ENCODE assay signal across 26 mouse cellular contexts in the genomic region with DNA sequence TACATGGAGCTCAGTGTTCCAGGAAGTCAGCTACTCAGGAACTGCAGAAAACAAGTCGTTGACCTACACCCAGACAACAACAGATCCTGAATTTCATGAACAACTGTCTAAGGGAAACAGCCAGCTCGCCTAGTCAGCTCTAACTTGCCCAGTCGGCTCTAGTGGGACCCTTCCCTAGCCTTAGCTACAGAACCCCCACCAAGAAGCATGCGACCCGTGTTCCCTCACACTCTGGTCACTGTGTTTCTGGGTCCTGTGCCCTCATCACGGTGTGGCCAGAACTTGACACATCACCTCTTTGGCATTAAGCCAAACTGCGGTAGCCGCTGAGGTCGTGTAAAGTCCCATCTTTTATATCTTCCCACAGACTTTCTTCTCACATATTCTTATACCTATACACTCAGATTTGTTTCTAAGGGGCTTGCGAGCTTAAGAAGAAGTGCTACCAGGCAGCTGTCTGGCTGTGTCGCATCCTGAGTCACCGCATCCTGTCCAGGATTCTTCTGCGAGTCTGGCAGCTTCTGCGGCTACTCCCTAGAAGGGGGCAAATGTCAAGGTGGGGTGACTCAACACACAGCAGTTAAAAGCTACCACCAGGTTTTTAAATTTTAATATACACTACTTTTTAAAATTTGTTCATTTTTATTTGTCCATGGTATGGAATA. TPM values are rescaled to one million over a fixed set of nuclear protein-coding genes. Genes with fewer than 3 reads are reported as not detected.
DNase-seq lines count a peak whose midpoint lies in the region; ATAC-seq lines count a peak whose summit lies in the region.
"Had no signal": no experiment of that assay in that cellular context is flagged by ENCODE, and none has a peak within 500 bp of the region (broad histone marks: within the 10 kb centered on the region; RNA-seq: fewer than 3 reads in every experiment).

No protein-coding gene starts in this region.

- H3K4me1 ChIP-seq in kidney, embryonic 14.5 days (ENCODE audit: control insufficient read depth, insufficient read depth, low read length) = no peaks in the 10 kb centered on the region
- H3K4me1 ChIP-seq: heart, embryonic 15.5 days; hindbrain, embryonic 13.5 days; limb, embryonic 13.5 days; liver, embryonic 13.5 days; neural tube, embryonic 13.5 days had no signal

- no peak for DNase-seq in kidney, adult 9 months
- peak; percentile 84 for DNase-seq in 3T3-L1 (ENCODE audit: low read depth, low spot score)
- peak; percentile 39 to 41 for DNase-seq in adrenal gland, adult 18-20 months (ENCODE audit: low spot score in 2 of 2)
- peak; percentile 68 to 79 for DNase-seq in adrenal gland, postnatal 36 days
- no peak for DNase-seq in gastrocnemius, postnatal 4 days (ENCODE audit: low spot score in 2 of 2)
- no peak for DNase-seq in layer of hippocampus, adult 11-12 months (ENCODE audit: low spot score)
- DNase-seq: cerebellum, adult 11 months; cerebellum, adult 9-11 months; forebrain, postnatal 0 days; gastrocnemius, postnatal 14 days; heart, postnatal 36 days; layer of hippocampus, adult 9-11 months; liver, embryonic 13.5 days; lung, embryonic 14.5 days; lung, postnatal 36 days; midbrain, embryonic 14.5 days; retina, postnatal 1 day; thymus, postnatal 25 days had no signal

- ATAC-seq in kidney, embryonic 14.5 days (ENCODE audit: low FRiP score, low TSS enrichment) = peak; percentile 35; the same call in 1 of the 2 replicates
- ATAC-seq: forebrain, postnatal 0 days had no signal

- H3K4me2 ChIP-seq in kidney, embryonic 14.5 days (replicated peaks; ENCODE audit: low read depth, low read length) = no peak overlapping the region
- H3K4me2 ChIP-seq: heart, embryonic 15.5 days; hindbrain, embryonic 13.5 days; limb, embryonic 13.5 days; liver, embryonic 13.5 days; lung, embryonic 14.5 days; neural tube, embryonic 13.5 days had no signal

- no peaks in the 10 kb centered on the region for H3K27me3 ChIP-seq in kidney, embryonic 14.5 days (ENCODE audit: control insufficient read depth, insufficient read depth, low read length)
- H3K27me3 ChIP-seq: heart, embryonic 15.5 days; hindbrain, embryonic 13.5 days; limb, embryonic 13.5 days; liver, embryonic 13.5 days; megakaryocyte, embryonic 14.5 days; neural tube, embryonic 13.5 days had no signal

- no peaks in the 10 kb centered on the region for H3K36me3 ChIP-seq in kidney, embryonic 14.5 days (ENCODE audit: control insufficient read depth, insufficient read depth, low read length)
- H3K36me3 ChIP-seq: forebrain, embryonic 10.5 days; heart, embryonic 15.5 days; hindbrain, embryonic 13.5 days; limb, embryonic 13.5 days; liver, embryonic 13.5 days; neural tube, embryonic 13.5 days had no signal

- H3K4me3 ChIP-seq in kidney, embryonic 14.5 days (ENCODE audit: low read length) = no peak overlapping the region
- H3K4me3 ChIP-seq: forebrain, embryonic 10.5 days; heart, embryonic 15.5 days; hindbrain, embryonic 13.5 days; limb, embryonic 13.5 days; liver, embryonic 13.5 days; megakaryocyte, embryonic 14.5 days; neural tube, embryonic 13.5 days had no signal

- no peak overlapping the region for H3K9ac ChIP-seq in kidney, embryonic 14.5 days (ENCODE audit: low read depth, low read length)
- H3K9ac ChIP-seq: forebrain, postnatal 0 days; heart, embryonic 15.5 days; hindbrain, embryonic 13.5 days; limb, embryonic 13.5 days; liver, embryonic 13.5 days; lung, embryonic 14.5 days; neural tube, embryonic 13.5 days had no signal

- no peak overlapping the region for H3K27ac ChIP-seq in kidney, embryonic 14.5 days (ENCODE audit: low read depth, low read length)
- H3K27ac ChIP-seq: forebrain, embryonic 10.5 days; heart, embryonic 15.5 days; hindbrain, embryonic 13.5 days; kidney, postnatal 0 days; limb, embryonic 13.5 days; liver, embryonic 13.5 days; neural tube, embryonic 13.5 days had no signal

- 79% methylated on average over 14 of the region's 14 CpGs for WGBS in kidney, embryonic 14.5 days

- H3K9me3 ChIP-seq in kidney, embryonic 14.5 days (ENCODE audit: control insufficient read depth, low read length) = no peaks in the 10 kb centered on the region
- H3K9me3 ChIP-seq: forebrain, embryonic 10.5 days; heart, embryonic 15.5 days; hindbrain, embryonic 13.5 days; limb, embryonic 13.5 days; liver, embryonic 13.5 days; neural tube, embryonic 13.5 days had no signal

RNA-seq across cellular contexts. Expression of a gene that starts 9.0 kb away (rescaled TPM):
- 12.1 and 15.8 TPM in 2 replicates for polyA plus RNA-seq in kidney, embryonic 14.5 days (2014; fragmentation: Nextera tagmentation; extraction: Ambion mirVana)
- 10 to 100 TPM; 13.7 TPM for total RNA-seq in adrenal gland, adult 18-20 months (2021)
- 10 to 100 TPM; 20.9 to 23.5 TPM for total RNA-seq in adrenal gland, postnatal 36 days (2021)
- 10 to 100 TPM; 24.8 TPM for total RNA-seq in gastrocnemius, postnatal 4 days (2021)

Comparison
In these comparisons a context has a peak if more than half of its experiments do, and no peak if none do; other contexts are left out.
1. DNase-seq: peak in 3T3-L1 (single experiment), adrenal gland, adult 18-20 months (2 of 2) and adrenal gland, postnatal 36 days (2 of 2); none in kidney, adult 9 months (single experiment), gastrocnemius, postnatal 4 days (0 of 2) and layer of hippocampus, adult 11-12 months (single experiment).